Mouse (Mus musculus) kidney, adult 18-20 months (tissue): Measurements from ENCODE around the gene Gm13306.
"Not testable (repeated sequence)": the region's sequence is repeated elsewhere in the genome, so short reads cannot be mapped to it uniquely, and the experiment has no call there.

Source experiments
- DNase-seq: peaks from one replicate; pipeline ENCODE4 v3.0.0; 2021

Gene Gm13306

DNA sequence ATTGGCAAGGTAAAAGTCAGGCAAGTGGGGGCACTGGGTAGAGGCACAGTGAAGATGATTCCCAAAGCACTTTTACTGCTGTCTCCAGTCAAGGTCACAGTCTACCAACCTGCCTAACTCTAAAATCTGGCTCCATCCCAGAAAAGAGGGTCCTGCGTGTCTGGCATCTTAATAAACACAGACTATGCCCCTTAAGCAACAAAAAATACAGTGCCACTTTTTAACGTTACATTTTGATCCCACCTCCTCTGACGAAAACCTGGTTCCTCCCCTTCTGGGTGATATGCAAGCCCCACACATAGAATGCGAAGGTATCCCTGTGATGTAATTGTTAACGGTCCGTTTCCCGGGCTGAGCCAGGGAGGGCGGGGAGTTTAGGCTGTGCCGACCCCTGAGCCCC is at the start of gene Gm13306:
Gene Gm13306, plus strand, starts transcription at position 301 of the 400 bp plus-strand sequence.
- not testable (repeated sequence) for DNase-seq

GRCm38 (mm10) chr4:42114517-42114916 is 38.7 kb upstream of the Gm13306 start, which contains the start of gene Gm13304:
Gm13304 (plus strand) TSS chr4:42114817.
- not testable (repeated sequence) for DNase-seq

DNA sequence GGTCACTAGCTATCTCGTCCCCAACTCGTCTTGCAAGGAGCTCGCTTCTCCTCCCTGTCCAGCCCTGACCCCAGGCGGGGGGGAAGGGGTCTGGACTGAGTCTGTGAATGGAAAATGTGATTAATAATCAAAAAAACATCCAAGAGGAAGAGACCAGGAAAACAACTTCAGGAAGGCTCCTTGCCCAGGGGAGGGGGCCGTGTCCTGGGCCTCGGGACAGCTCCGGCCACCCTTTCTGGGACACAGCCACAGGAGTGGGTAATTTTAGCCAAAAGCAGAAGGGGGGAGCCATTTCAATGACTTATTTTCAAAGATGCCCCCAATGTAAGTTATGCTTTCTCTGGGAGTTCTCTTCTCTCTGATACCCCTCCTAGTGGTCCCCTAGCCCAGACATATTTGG is 15.3 kb downstream of the Gm13306 start, which contains the start of gene Gm13305:
Gene Gm13305, minus strand, starts transcription at position 101 of the 400 bp plus-strand sequence.
- not testable (repeated sequence) for DNase-seq

DNA sequence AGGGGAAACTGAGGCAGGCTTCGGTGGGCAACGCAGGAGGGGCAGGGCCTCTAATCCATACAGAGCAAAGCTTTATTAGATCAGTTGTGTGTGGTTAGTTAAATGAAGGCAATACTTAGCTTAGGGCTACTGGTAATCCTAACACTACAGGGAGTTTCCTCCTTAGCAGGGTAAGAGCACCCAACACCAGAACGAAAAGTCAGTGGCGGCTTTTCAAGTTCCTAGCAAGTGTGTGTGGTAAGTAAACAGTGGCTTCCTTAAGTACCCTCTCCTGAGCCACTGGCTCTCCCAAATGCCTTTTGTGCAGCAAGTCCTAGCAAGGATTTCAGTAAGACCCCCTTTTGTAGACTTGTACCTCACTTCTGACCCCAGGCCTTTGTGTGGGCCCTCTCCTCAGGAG is 25.0 kb downstream of the Gm13306 start:
- DNase-seq = not testable (repeated sequence)

- not testable (repeated sequence) for DNase-seq
Measured at GRCm38 (mm10) chr4:42183234-42184197, 30.3 kb downstream of the Gm13306 start.

- not testable (repeated sequence) for DNase-seq
Measured at GRCm38 (mm10) chr4:42184324-42184979, 31.2 kb downstream of the Gm13306 start.

DNA sequence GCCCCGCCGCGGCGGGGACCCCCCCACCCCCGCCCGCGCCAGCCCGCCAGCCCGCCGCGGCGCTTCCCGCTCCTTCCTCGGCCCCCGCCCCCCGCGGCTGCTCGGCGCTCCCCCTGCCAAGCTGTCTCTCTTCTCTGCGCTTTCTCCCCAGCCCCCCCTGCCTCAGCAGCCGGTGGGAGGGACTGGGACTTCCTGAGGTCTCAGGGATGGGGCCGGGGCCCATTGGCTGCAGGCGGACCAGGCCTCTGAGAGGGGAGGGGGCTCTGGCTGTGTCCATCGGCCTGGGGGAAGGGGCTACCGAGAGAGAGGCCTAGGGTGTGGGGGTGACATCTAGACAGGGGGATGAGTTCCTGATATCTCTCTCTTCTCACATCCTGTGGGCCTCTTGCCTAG is 31.7 kb downstream of the Gm13306 start:
- not testable (repeated sequence) for DNase-seq
